Mouse (Mus musculus) lung, postnatal 10 days (tissue): Measurements from ENCODE around the gene Tbc1d25.
A peak's percentile ranks its signal among the peaks of the same experiment; 100 is the strongest.

ENCODE experiments used
- DNase-seq: peaks from one replicate; pipeline ENCODE4 v3.0.0; 2021

Gene Tbc1d25

GRCm38 (mm10) chrX:8178871-8179270 lies 2.9 kb upstream of the Tbc1d25 start:
- no peak for DNase-seq

DNA sequence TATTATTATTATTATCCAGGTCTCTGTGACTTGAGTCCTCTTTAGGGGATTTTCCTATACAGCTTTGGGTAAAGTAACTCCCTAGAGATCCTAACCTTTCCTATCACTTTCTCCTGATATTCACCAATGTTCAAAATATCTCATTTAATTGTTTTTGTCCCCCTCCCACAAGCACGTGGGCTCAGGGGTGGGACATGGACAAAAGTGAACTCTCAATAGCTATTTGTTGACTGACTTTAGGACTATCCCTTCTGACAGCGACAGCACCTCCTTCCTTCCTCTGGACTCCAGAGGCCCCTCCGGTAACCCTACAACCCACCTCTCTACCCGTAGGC lies 845 bp downstream of the Tbc1d25 start:
- DNase-seq = no peak

DNA sequence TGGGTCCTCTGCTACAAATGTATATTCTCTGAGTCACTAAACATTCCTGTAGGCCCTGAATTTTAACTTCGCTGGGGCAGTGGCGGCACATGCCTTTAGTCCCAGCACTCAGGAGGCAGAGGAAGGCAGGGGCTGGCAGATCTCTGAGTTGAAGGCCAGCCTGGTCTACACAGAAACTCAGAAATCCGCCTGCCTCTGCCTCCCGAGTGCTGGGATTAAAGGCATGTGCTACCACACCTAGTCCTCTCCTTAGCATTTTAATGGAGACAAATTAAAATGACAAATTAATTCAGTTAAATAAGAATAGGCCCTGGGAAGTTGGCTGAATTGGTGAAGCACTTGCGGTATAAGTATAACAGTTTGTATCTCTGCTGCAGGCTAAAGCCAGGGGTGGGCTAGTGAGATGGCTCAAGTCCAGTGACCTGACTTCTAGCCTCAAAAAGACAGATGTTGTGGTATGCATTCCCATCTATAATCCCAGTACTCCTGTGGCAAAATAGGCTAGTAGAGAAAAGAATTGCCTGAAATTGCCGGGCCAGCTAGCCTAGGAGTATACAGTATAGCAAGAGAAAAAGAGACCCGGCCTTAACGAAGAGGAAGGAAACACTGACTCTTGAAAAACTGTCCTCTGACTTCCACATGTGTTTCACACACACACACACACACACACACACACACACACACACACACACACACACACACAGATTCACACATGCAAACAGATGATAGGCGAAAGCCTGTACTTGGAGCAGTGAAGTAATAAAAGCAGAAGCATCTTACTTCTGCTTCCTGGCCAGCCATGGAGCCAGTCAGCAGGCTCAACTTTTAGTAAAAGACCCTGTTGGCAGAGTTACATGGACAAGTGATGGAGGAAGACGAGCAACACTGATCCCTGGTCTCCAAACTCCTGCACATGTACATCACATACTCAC lies 8.0 kb downstream of the Tbc1d25 start:
- no peak for DNase-seq

DNA sequence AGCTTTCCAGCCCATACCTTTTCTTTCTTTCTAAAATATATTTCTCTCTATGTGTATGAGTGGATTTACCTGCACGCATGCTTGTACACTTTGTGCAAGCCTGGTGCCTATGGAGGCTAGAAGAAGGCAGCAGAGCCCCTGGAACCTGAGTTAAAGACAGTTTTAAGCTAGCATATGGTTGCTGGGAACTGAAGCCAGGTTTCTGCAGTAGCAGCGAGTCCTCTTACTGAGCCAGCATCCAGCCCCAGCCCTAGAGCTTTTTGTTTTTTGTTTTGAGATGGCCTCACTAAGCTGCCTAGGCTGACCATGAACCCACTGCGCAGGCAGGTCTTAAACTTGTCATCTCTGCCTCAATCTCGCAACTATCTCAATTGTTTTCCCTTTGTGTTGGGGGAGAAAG lies 11.5 kb downstream of the Tbc1d25 start:
- DNase-seq = no peak

DNA sequence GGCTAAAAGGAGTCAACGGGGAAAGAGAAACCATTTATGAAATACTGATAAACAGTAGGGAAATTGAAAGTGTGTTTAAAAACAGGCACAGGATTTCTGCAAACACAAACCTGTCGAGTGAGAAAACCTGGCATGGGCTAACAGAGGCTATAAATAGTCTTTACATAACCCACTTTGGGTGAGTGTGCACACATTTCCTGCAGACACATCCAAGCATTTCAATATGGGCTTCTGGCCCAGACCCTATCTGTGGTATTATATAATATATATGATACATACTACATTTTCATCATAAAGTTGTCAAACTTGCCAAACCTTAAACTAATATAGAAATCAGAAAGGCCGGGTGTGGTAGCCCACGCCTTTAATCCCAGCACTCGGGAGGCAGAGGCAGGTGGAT lies 12.9 kb downstream of the Tbc1d25 start:
- peak; percentile 6 for DNase-seq

GRCm38 (mm10) chrX:8145153-8145991 lies 30.6 kb downstream of the Tbc1d25 start, which contains the start of gene Rbm3:
Gene Rbm3 (minus strand): TSS chrX:8145880.
- DNase-seq = peak; percentile 92

DNA sequence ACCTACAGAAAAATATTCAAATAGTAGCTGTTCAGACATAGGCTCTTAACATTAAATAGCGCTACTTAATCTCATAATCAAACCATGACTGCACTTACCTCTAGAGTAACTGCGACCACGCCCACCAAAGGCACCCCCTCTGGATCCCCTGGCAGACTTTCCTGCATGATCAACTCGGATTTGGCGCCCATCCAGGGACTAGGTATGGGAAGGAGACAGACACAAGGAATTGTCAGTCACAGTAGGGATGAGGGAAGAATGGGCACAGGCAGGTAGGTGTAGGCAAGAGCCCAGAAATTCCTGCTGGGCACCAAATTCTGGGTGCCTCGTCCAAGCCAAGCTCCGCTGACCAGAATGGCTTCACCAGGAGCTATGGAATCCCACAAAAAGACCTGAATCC lies 32.2 kb downstream of the Tbc1d25 start:
- no peak for DNase-seq

DNA sequence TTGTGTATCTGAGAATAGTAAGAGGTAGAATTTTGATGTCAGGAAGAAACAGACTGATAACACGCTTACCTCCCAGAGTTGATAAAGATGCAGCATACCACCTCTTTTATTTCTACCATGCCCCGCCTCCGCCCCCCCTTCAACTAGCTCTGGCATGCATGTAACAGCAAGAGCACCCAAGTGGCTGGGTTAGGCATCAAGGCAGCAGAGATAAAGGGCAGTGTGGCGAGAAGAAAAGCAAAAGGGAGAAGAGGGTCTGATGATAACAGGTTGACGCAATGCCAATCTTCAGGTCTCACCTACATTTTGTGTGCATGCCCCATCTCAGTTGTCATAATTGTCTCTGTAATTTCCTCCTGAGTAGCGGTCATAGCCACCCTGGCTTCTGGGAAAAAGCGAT lies 33.0 kb downstream of the Tbc1d25 start:
- DNase-seq = no peak

GRCm38 (mm10) chrX:8141058-8141457 lies 34.9 kb downstream of the Tbc1d25 start:
- DNase-seq = no peak

GRCm38 (mm10) chrX:8140446-8140845 lies 35.5 kb downstream of the Tbc1d25 start:
- no peak for DNase-seq

DNA sequence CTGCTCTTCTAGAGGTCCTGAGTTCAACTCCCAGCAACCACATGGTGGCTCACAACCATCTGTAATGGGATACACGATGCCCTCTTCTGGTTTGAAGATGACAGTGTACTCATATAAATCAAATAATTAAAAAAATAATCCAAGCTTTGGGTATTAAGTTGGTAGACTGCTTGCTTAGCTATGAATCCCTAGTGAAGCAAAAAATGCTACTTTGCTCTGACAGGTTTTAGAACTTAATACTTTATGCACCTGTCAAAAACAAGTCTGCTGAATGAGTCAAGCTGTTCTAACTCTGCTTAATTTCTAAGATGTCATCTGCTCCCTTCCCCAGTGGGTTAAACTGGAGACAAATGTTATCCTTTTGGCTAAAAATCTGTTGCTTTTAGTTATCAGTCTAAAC lies 36.5 kb downstream of the Tbc1d25 start:
- DNase-seq = no peak

DNA sequence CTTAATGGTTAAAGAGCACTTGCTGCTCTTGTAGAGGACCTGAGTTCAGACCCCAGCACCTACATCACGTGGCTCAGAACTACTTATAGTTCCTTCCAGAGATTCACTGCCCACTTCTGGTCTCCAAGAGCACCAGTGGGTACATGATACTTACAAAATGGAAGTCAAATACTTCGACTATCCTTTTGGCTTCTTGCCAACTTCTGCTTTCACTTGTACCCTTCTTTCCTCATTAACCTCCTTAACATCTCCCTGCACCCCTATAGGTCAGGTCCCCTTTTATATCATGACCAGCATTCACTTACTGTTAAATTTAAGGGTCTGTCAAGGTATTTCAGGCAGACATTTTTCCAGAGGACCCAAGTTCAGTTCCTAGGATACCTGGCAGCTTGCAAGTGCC lies 40.1 kb downstream of the Tbc1d25 start:
- no peak for DNase-seq

DNA sequence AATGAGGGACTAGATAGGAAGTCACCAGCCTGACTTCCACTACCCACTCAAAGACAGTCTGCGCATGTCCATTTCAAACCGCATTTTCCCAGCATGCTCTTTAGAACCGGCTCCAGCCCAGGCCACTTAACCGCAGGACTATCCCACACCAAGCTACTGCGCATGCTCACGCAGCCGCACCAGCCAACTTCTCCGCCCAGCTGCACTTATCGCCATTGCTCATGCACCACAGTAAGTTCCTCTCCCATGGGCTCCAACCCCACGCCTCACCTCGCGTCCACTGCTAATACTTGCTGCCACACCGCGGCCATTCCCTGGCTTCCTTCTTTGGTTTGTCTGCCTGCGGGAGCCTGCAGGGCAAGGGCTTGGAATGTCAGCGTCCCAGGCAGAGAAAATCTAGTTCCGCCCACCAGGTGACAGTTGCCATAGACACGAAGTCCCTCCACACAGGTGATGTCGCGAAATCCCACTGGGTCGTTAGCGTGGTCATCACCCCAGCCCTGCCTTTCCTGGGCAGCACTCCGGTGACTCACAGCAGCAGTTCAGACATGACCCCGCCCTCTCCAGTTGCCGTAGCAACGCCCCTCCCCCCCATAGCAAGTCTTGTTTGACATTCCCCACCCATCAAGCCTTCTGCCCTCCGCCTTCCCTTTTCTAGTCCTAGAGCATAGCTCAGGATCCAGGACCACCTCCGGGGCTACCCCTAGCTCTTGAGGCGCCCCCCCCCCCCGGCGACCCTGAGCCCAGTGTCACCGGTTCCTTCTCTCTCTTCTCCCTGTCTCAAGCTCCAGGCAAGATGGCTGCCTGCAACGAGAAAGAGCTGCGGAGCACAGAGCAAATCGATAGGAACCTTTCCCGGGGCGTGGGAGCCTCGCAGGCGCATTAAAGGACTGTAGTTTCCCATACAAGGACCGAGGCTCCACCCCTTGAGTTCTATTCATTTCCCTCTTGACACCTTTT lies 43.7 kb downstream of the Tbc1d25 start, which contains the start of gene Wdr13:
Gene Wdr13 (minus strand): TSS at position 876 of the 960 bp plus-strand sequence.
- DNase-seq = peak; percentile 93

GRCm38 (mm10) chrX:8131393-8131792 lies 44.6 kb downstream of the Tbc1d25 start:
- DNase-seq = no peak

DNA sequence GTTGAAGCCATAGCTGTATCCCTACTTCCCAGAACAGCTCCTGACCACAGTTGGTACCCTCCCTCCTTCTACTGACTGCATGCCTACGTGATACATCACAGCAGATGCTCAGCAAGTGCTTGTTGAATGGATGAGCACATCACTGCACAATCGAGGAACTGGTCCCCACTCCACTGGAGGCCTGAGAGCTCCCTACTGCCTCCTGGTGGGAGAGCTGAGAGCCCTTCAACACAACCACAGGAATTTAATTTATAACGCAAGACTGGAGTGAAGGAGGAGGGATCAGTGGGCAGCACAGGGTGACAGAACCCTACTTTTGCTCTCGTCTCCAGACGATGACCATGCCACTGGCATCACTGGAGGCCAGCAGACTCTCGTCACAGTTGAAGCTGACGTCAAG lies 50.7 kb downstream of the Tbc1d25 start:
- no peak for DNase-seq

DNA sequence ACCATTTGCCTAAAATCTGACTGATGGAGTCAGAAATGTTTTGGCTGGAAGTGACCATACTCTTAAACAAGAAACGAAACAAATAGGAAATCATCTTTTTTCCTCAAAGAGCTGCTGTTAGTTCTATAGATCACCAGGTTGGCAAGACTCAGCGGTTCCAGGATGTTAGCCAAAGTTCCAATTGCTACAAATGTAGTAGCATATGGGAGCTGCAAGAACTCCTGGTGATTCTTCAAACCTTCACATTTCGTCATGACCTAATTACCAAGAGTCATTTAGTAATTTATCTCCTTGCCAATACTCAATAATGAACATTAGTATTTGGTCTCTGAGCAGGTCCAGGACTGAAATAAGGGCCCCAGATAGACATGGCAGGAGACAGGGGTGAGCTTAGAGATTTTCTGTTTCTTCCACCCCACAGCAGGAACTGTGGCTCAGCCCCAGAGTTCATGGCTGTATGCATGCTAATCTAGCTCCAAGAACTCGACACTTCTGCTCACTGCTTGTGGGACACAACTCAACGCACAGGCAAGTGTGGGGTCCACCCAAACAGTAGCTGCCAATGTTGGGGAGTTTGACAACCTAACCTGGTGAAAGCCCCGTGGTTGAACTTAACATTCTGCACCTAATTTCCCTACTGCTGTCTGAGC lies 52.0 kb downstream of the Tbc1d25 start:
- DNase-seq = no peak

DNA sequence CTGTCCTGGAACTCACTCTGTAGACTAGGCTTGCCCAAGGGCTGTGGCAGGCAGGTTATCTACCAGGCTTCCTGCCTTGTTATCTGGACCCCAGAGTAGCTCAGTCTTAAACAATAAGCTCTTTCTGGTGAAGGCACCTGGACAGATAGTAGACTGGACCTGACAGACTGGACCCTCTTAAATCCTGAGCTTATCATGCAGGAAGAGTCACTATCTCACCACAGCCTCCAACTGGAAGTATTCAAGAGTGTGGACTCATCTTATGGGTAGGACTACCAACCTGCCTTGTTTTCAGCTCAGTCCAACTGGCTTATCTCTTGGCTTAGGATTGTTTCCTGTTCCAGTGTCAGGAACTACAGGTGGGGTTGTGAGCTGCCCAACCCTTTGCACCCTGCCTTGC lies 58.7 kb downstream of the Tbc1d25 start:
- no peak for DNase-seq

DNA sequence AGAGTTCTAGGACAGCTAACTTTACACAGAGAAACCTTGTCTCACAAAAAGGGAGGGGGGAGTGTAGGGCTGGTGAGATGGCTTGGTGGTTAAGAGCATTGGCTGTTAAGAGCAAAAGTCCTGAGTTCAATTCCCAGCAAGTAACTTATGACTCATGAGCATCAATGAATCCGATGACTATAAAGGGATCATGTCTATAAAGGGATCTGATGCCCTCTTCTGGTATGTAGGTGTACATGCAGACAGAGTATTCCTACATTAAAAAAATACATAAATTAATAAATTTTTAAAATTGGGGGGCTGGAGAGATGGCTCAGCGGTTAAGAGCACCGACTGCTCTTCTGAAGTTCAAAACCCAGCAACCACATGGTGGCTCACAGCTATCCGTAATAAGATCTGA lies 60.7 kb downstream of the Tbc1d25 start:
- no peak for DNase-seq

DNA sequence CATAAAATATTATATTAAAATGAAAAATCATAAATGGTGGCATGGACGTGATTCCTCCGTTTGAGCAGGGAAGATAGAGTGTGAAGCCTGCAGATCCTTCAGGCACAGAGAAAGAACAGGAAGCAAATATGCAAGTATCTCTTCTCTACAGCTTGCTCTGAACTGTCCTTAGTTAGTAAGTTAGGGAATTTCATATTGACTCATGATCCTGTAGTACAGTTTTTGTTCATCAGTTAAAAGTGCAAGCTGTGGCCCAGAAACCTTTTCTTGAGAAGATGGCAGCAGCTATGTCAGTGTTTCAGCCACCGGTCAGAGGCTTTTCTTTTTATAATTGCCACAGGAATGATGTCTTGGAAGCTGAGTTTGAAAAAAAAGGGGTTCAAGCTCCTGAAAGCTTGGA lies 71.0 kb downstream of the Tbc1d25 start:
- DNase-seq = no peak
